Mouse (Mus musculus) cerebellum, adult 9-11 months (tissue): ENCODE measurements around the gene Mpst.

ENCODE experiments used
- DNase-seq: peaks from one replicate; pipeline ENCODE4 v3.0.0; 2022

The Mpst gene

DNA sequence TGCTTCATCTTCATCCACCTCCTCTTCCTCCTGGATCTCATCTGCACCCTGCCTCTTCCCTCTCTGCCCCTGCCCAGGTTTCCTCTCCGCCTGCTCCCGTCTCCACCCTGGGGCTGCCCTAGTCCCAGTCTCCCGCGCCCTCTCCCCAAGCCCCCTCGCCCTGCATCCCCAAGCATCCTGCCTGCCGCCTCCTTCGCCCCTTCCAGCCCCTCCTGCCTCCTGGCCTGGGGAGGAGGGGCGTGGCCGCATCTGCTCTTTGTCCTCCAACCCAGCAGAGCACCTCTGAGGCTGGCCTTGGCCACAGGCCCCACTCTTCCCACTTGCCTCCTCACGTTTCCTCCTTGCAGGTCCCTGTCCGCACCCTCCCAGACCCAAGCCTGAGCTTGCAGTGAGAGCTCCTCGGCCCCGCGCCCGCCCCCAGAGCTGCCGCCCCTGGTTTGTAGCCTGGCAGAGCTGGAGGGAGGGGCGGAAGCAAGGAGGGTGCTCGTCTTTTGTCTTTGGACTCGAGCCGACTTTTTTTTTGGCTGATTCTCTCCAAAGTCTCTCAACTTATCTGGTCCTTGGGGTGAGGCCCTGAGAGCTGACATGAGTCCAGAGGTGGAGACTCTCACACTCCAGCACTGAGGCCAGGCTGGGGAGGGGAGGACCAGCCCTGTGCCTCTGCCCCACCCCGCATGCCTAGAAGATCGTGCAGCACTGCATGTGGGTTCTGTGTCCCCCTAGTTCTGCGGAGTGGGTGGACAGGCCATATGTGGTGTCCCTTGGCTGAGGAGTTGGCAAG lies 31.2 kb downstream of the Mpst start:
- peak; percentile 84 for DNase-seq

DNA sequence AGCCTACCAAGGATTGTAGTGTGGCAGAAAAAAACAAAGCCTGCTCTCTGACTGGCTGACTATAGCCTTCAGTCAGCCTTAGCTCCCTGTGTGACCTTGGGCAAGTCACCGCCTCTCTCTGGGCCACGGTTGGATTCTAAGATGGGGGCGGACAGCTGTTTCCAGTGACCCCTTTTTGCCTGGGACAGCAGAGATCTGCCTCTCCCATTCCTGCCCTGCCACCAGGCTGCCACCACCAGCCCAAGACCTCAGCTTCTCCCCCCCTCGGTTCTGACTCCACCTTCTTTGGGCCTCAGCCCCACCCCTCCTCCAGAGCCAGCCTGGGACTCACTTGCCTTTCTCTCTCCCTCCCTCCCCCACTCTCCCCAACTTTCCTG lies 31.8 kb downstream of the Mpst start:
- peak; percentile 66 for DNase-seq

DNA sequence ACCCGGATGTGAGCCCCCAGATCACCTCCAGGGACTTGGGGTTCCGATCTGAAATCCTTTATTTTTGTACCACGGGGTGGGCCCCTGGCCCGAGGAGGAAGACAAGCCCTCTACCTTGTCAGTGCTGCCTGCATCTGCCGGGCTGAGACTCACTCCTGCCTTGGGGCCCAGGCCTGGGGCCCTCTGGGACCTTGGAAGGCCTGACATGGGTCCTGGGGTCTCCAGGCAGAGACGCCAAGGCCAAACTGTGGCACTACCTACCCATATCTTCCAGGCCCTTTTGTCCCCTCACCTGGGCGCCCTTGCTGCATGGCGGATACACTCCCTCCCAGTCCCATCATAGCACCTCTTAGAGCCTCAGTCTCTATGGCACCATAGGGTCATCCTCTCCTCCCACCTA lies 32.3 kb downstream of the Mpst start:
- peak; percentile 56 for DNase-seq

DNA sequence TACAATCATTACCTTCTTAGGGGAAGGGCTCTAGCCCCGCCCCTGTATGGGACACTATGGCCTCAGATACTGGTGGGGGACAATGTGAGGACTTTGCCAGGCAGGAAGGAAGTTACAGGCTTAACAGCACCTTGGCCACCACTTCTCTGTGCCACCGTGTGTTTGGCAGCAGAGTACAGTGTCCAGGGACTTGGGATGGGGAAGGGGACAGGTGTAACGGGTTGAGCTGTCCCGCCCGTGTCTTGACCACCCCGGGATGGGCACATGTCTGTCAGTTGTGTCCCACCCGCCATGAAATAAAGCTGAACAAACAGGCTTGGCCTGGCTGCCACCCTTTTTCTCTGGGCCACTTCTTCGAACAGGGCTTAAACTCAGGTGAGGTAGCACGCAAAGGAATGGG lies 32.8 kb downstream of the Mpst start:
- DNase-seq = peak; percentile 57

DNA sequence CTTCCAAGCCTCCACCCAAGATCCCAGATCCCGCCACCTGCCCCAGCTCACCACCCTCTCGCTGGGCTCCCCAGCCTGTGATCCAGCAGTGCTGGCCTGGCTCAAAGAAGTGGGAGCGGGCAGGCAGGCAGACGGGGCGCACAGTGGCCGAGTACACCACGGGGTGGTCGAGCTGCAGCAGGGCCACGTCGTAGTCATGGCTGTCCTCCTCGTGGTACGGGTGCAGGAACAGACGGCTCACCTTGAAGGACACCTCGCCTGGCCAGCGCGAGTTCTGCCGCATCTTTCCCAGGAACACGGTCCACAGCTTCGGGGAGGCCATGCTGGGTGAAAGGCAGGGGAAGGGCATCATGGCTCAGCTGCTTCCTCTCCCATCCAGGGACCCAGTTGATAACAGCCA lies 36.0 kb downstream of the Mpst start:
- peak; percentile 28 for DNase-seq

DNA sequence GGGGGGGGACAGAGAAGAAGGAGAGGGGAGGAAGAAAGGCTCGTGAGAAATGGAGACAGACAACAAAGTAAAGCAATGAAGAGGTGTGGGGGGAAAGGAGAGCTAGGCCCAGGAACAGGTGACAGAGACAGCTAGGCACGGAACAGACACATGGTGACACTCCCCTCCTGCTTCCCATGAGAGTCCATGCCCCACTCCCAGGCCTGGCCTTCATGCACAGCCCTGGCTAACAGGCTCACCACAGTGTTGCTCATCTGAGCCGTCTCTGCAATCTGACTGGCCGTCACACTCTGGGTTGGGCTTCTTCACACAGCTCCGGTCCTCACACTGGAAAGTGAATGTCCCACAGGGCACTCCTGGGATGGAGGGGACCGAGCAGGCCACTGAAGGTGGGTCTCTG lies 37.6 kb downstream of the Mpst start:
- DNase-seq = no peak

DNA sequence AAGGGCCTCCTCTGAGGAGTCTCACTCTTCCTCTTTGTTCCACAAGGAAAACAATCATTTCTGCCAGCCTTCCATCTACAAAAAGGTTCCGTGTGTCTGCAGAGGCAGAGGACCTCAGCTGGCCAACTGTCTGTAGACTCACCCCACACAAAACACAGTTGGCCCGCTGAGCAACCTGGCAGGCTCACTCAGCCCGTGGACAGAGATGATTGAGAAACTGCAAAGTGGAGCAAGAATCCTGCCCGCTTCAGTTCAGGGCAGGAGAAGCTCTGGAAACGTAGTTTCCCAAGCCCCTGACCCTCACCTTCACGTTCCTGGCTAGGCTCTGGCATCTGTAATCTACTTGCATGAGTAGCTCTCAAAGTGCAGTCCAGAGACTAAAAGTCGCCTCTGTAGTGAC lies 40.9 kb downstream of the Mpst start:
- no peak for DNase-seq

DNA sequence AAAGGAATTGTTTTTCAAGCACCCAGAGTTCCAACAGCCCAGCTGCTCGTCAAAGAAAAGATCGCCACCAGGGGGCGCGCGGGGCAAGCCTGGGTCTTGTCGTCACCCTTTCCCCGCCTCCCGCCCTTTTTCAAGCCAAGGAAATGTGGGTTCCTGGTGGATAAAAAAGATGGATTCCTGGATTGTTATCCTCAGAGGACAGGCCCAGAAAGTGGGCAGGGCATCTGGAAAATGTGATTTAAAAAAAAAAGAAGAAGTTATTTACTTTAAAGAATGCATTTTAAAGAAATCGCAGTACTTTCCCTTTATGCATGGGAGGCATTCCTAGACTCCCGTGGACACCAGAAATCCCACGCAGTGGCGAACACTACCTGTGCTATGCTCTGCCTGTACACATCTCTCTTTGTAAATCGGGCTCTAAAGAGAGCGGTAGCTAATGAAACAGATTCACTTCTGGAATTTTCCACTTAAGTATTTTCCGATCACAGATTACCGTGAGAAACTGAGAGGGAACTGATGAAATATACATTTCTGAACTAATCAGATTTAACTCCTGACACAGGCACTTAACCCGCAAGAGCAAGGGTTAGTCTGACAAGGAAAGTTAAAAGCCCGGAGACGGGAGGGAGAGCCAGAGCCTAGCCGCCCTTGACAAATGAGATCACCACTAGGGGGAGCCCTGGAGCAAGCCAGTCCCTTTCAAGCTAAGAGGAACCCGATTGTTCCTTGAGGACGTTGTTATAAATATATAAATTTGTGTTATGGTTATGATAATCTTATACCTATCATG lies 41.7 kb downstream of the Mpst start:
- peak; percentile 90 for DNase-seq

DNA sequence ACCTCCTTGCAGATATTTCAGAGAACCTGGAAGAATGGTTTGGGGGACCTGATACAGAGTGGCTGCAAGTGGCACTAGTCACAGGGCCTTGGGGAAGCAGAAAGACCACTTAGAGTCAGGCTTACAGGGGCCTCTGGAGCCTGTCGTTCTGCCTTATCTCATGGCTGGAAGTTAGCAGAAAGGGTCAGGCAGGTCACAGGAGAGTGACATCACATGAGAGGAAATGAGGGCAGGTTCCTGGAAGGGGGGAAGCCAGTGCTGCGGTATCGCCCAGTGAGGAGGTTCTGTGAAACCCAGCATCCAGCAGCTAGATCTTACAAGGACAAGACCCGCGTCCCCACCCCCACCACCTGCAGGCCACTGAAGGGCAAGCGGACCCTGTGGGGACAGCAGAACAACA lies 42.9 kb downstream of the Mpst start:
- DNase-seq = no peak

DNA sequence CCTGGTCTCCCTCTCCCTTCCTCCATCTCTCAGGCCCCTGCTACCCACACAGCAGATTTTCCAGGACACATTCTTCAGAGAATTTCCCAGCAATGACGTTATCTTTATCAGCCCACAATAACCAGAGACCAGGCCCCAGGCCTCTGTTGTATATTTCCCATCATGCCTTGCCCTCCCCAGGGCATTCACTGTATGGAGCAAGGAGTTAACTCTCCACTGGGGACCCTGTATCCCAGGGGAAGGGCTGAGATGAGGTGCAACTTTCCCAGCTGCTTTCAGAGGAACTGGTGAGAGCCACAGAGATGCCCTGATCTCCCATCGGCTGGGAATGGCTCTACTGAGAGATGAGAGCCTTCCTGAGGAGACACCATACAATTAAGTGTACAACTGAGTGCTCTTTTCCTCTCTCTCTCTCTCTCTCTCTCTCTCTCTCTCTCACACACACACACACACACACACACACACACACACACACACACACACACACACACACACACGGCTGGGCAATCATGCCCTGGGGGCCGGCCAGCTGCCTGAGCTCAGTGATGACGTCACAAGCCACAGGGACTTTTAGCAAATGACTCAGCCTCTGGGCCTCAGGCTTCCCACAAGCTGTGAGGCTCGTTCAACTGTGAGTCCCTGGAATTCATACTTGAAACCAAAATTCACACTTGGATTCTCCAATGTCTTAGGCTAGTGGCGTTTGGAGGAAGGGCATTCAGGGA lies 43.6 kb downstream of the Mpst start:
- no peak for DNase-seq

DNA sequence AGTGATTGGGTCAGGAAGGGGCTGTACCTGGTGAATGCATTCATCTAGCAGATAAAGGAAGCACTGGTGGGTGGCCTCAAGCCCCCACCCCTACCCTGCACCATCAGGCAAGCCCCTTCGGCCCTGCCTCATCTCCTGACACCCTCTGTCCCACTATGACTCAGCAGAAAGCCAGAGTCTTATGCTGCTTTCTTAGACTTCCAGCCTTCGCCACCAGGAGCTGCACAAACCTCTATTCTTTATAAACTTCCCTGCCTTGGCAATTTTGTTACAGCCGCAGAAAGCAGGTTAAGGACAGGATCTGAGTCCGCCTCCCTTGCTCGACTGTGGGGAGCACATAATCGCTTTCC lies 44.2 kb downstream of the Mpst start:
- no peak for DNase-seq

DNA sequence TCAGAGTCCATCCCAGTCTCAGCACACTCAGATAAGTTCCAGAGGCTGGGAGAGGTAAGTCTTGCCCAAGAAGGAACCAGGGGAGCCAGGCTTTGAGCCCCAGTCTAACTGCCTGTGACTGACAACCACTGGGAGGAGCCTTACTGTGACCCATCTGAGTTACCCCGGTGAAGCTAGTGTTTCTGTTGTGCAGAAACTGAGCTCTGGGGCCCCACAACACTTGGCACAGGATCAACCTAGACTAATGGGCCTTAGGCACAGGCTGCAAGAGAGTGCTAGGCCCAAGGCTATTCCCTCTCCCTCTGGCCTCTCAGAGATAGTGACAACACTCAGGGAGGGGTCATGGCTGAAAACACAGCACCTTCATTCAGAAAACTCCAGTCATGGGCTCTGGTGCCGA lies 45.0 kb downstream of the Mpst start:
- DNase-seq = no peak

DNA sequence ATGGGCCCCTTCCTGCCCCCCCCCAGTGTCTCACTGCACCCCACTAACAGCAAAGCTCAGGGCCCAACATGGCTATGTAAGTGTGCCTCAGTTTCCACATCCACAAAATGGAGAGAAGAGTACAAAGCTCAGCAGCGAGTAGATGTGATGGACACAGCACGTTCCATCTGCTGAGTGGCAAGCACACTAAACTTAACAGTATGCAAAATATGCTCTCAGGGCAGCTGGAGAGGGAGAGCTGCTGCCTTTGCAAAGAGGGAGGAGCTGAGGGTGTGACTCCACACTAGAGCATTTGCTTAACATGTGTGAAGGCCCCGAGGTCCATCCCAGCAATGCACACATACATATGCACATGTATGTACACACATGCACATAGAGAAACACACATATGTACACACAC lies 46.7 kb downstream of the Mpst start:
- DNase-seq = no peak

DNA sequence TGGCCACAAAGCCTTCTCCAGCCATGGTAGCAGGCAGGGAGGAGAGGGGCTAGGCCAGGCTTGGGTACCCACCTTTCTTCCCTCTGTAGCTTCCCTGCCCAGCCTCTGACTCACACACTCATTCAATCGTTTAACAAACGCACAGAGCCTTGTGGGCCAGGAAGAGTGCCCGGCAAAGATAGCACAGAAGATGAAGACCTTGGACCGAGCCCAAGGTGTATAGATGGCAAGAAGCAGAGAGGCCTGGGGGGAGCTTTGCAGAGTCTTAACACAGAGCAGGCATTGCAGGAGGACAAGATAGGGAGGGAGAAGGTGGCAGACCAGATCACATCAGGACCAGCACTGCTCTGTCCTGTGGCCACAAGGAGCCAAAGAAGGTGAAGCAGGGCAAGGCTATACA lies 49.0 kb downstream of the Mpst start:
- DNase-seq = no peak

DNA sequence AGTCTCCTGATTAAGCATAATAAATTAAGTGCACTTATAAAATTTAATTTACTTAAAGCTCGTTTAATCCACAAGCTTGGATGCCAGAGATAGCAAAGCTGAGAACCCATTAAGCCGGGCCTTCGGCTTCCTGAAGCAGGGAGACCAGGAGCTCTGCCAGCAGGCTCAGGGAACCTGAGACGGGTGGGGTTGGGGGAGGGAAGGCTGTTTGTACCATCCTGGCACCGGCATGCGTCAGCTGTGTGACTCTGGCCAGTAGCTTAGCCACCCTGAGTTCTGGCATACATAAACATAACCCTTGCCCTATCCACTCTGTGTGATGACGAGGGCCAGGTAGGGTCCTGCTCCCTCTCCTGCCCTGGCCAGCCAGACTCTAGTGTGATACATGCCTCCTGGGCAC lies 49.8 kb downstream of the Mpst start:
- no peak for DNase-seq

DNA sequence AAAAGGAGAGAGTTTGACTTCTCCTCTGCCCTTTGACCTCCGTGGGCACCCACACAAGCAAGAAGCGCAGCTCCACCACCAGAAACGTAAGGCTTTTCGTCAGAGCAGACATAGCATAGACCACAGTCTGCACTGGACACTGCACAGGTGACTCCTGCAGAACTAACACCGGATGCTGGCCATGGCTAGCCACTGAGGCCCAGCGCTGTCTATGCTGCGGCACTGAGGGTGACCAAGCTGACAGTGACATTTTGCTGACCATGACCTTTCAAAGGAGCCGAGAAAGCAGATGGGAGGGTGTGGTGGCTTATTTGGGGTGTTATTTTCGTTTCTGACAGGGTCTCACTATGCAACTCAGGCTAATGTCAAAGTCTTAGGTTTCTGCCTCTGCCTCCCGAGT lies 51.0 kb downstream of the Mpst start:
- no peak for DNase-seq

DNA sequence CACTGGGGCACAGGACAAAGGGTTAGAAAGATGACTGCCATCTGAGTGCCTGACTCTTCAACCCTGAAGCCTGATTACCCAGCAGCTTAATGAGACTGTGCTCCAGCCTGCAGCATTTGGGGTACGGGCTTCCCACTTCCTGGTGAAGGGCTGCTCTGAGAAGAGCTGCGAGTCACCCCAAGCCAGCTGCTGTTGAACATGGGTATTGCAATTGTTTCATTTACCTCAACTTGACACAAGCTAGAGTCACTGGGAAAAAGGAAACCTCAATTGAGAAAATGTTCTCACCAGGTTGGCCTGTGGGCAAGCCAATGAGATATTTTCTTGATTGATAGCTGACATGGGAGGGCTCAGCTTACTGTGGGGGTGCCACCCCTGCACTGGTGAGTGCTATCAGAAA lies 56.8 kb downstream of the Mpst start:
- no peak for DNase-seq
